Mouse (Mus musculus): ENCODE data around the gene Mrps34.

Gene Mrps34

GRCm38 (mm10) chr17:24881738-24882440, 13.0 kb upstream of the Mrps34 start:
- DNase-seq: peak in 1 of 2 experiments; percentile 50

DNA sequence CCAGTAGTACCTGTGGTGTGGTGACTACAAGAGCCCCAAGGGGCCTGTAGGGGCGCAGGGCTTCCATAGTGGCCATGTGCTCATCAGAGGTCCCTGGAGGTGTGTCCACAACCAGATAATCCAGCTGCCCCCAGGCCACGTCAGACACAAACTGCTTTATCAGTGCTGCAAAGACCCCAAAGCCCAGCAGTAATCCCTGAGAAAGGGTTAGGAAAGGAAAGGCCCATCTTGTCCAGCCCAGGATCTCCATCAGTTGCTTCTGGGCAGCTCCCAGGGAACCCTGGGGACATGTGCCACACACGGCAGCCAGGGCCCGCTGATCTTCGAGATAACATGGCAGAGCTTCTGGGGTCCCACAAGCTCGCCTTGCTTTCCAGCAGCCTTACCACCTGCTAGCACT, 10.5 kb upstream of the Mrps34 start:
- no peak for DNase-seq

GRCm38 (mm10) chr17:24885356-24886133, 9.4 kb upstream of the Mrps34 start:
- peak in 1 of 2 experiments; percentile 29 for DNase-seq

DNA sequence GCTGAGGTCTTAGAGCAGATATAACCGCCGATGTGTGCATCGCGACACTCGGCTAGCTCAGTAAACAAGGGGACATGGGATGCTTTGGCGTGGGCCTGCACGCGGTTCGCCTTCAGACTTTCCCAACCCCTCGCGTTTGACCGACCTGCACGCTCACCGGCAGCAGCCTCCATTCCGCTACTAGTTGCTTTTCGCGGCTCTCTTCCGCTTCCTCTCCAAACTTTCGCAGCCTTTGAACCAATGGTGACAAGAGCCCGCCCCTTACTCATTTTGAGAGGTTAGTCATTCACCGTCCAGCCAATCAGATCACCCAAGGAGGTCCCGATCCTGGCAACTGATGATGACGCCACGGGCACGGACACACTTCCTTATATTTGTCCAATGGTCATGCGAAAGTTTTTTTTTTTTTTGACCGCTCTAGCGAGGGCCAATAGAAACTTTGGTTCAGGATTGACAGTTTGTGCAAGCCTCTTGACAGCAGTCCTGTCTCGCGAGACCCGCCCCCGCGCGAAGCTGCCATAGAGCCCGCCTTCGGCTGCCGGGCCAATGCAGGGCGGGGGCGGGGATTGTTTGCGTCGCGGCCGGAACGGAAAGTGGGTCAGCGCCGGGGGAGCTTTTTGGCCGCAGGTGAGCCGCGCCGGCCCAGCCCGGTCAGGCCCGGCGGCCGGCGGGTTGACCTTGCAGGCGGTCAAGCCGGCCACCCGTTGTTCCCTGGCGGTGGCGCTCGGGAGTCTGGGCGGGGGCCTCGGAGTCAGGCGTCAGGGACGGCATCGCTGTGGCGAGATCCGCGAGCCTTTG, 8.6 kb upstream of the Mrps34 start, which contains the start of the genes Nubp2 and Spsb3:
Nubp2 (minus strand) TSS at position 216 of the 798 bp plus-strand sequence.
Spsb3 (plus strand) TSS at position 510 of the 798 bp plus-strand sequence.
- peak; percentile 98 for DNase-seq

- DNase-seq: no peak
Observed at GRCm38 (mm10) chr17:24886932-24887271, 8.0 kb upstream of the Mrps34 start.

- DNase-seq: peak in 1 of 2 experiments; percentile 26
Observed at GRCm38 (mm10) chr17:24887291-24888080, 7.4 kb upstream of the Mrps34 start.

DNA sequence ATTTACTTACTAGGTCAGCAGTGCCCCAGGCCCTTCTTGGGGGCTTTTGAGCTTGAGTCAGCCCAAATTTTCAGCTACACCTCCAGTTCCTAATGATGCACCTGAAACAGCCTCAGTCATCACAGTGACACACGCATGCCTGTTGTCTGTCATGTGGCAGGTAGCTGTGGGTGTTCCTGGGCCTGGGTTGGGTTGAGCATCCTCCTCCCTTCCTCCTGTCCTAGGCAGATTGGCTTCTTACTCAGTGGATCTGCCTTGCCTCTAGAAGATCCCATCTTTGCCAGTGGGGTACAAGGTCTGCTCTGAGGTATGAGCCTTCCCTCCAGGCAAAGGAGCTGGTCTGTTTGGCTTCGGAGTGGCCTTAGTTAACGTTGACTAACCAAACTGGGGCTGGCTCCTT, 6.1 kb upstream of the Mrps34 start:
- DNase-seq: no peak

- no peak for DNase-seq
Observed at GRCm38 (mm10) chr17:24890151-24891092, 4.5 kb upstream of the Mrps34 start.

DNA sequence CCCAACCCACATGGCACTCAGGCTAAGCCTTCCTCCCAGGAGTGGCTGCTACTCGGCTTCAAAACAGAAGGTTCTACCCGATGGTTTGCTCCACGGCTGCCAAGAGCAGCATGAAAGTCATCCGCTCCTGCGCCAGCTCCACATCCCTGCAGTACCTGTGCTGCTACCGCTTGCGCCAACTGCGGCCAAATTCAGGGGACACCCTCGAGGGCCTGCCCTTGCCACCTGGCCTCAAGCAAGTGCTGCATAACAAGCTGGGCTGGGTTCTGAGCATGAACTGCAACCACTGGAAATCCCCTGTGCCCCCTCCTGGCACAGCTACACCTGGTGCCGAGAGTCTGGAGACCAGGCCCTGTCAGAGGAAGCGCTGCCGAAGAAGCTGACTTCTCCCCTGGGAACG, 3.6 kb upstream of the Mrps34 start:
- DNase-seq: no peak

GRCm38 (mm10) chr17:24892785-24893184, 2.1 kb upstream of the Mrps34 start:
- no peak for DNase-seq

DNA sequence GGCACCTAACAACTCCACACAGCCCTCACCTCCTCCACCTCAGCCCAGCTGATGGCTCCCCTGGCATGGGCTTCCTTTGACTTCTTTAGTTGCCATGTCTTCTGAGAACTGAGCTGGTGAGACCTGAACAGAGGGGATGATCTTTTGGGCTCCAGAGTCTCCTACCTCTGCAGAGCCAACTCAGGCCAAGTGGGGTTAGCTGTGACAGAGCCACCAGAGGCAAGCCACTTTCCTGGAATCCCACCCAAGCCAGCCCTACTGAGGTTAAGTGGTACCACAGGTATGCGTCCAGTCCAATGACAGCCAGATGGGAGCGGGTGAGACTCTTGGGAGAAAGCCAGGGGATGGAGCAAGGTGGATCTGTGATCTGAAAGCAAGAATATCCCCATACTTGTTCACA, 1.6 kb upstream of the Mrps34 start:
- no peak for DNase-seq

DNA sequence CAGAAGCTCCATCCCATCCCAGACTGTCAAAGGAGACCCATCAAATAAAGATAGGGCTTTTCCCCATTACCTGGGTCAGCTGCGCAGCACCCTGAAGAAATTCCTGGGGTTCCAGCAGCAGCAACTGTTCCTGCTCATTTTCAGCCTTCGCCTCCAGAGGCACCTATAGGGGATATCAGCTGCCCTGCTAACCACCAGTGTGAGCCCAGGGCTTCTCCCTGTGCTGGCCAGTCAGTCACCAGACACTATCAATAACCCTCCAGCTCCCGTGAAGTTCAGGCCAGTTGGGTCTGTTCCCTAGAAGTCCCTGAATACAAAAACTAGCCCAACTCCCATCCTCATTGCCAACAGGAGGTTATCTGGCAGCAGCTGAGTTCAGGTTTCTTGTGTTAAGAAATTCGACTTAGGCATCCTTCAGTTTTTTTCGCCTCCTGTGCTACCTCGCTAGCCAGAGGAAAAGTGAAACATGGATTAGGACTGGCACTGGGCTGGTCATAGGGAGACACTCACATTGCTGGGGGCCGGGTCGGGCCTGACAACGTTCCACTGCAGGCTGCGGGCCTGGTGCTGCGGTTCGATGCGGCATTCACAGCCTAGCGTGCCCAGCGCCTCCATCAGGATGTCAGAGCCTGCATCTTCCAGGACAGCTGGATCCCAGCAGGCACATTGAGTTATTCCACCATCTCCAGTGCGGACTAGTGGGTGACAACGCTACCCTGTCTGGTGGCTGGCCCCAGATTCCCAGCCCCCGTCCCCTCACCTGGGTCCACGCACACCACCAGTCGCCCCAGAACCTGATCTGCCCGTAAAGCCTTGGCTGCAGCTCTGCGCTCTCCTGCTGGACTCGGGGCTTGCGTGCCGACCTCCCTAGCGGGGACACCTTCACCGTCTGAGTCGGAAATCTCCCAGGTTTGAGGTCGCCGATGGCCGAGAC, 588 bp upstream of the Mrps34 start:
- no peak for DNase-seq

- DNase-seq: no peak
Observed at GRCm38 (mm10) chr17:24895571-24896240, 790 bp downstream of the Mrps34 start.

DNA sequence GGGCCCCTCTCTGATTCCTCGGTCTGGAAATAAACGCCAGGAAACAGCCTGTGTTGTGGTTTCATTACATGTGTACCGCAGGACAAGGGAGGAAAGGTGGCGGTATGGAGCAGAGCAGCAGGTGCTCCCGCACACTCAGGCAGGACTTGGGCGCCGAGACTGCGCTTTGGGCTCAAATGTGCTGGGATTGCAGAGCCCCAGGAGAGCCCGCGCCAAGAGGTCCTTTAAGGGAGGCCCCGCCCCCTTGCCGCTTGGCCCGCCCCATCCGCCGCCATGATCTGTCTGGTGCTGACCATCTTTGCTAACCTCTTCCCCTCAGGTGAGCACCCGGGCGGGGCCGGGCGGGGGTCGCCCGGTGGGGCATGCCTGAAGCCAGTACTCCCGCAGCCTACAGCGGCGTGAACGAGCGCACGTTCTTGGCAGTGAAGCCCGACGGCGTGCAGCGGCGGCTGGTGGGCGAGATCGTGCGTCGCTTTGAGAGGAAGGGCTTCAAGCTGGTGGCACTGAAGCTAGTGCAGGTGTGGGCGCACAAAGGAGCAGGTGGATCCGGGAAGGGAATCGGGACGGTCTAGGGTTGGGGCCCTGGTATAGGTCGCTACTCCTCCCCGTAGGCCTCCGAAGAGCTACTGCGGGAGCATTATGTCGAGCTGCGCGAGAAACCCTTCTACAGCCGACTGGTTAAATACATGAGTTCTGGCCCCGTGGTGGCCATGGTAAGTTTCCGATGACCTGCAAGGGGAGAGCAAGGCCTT, 1.5 kb downstream of the Mrps34 start, which contains the start of gene Nme3:
Nme3 (plus strand) TSS at position 260 of the 752 bp plus-strand sequence.
- peak; percentile 78 to 81 for DNase-seq

DNA sequence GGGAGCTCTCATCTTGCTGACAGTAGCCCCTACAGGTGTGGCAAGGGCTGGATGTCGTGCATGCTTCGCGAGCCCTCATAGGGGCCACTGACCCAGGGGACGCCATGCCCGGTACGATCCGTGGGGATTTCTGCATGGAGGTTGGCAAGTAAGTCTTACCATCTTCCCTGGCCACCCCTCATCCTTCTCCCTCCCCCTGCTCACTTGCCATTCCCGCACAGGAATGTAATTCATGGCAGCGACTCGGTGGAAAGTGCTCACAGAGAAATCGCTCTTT, 2.0 kb downstream of the Mrps34 start:
- DNase-seq: peak in 1 of 2 experiments; percentile 30

DNA sequence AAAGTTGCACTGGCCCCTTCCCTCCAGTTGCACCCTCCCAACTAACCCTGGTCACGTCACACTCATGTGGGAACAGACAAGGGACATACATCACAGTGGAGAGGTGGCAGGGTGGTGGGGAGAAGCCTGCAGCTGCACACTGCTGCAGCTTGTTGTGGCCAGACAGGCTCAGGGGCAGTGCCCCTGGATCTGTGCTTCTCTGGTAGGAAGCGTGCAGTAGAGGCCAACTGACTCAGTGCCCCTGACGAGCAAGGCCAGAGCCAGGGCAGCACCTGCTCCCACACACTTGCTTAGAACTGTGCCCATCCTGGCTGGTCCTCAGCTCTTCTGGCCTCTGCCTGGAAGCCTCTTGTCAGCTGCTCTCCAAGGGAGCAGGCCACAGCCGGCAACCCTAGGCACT, 2.7 kb downstream of the Mrps34 start:
- DNase-seq: peak in 1 of 2 experiments; percentile 24

DNA sequence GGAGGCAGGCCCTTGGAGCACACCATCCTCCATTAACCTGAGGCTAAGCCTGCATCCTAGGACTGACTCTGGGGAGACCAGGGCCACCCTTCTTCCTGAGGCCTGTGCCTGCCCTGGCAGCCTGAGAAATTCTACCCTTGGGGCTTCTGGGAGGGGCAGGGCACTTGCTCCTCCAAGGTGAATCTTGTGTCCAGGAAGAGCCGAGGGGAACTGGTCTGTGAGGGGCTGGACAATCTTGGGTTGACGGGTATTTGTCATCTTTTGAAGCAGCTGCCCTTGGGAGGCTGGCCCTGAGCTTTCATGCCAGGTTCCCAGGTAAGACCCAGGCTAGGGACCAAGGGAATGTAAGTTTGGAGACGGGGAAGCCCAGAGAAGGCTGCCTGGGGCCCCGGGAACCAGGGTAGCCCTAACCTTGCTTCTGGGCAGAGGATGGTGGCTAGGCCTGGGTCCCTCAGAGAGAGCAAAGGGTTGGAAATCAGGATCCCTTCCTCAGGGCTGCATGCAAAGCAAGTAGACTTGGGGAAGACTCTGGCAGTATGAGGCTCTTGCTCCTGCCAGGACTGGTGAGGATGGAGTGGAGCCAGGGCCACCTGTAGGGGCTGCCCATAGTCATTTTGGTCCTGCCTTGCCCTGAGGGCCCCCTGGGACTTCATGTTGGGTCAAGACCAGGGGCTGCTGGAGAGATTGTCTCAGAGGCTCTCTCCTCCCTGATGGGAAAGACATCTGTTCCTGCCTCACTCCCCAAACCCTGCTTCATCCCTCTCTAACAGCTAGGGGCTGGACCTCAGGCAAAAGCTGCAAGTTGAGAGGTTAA, 3.3 kb downstream of the Mrps34 start:
- DNase-seq: no peak

GRCm38 (mm10) chr17:24899153-24899552, 4.2 kb downstream of the Mrps34 start:
- no peak for DNase-seq

Data from lung, postnatal 4 days (tissue).